Mouse (Mus musculus): ENCODE data around the gene Adra1b.

Adra1b gene

DNA sequence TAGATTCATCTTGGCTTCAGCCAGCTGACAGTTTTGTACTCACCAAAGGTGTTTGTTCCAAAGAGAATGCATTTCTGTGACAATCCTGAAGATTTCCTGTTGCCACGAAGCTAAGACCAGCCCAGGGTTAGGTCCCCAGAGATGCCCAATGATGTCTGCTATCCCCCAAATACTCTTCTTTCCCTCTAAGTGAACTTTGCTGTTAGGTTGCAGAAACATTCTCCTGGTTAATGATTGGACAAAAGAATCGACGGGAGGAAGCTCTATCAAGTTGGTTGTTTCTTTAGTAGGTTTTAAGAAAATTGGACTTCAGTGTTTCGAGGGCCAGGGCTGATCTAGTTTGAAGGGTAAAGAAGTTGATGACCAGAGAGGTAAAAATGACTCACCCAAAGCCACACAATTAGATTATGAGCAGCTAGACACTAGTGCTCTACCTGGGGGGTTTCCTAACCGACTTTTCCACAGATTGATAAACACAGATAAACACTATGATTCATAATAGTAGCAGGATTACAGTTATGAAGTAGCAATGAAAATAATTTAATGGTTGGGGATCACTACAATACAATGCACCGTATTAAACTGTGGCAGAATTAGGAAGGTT lies at the start of gene Adra1b:
Gene Adra1b (minus strand): TSS at position 160 of the 604 bp plus-strand sequence.
- DNase-seq = no peak

DNA sequence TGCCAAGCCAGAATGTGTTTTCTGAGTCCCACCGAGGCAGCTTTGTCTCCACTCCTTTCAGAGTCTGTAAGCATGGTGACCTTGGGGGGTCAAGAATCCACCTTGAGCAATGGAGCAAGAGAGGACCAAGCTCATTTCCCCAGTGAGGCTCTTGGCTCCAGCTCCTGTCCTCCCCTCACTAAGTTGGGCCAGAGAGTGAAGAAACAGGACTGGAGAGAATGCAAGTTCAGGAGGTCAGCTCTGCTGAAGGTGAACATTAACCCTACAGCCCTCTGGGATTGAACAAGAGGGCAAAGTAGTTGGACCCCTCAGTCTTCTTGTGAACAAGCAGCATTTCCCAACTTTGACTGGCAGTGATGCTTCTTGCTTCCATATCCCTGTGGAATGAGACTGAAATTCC lies 49.3 kb upstream of the Adra1b start:
- peak; percentile 63 to 85 for DNase-seq

DNA sequence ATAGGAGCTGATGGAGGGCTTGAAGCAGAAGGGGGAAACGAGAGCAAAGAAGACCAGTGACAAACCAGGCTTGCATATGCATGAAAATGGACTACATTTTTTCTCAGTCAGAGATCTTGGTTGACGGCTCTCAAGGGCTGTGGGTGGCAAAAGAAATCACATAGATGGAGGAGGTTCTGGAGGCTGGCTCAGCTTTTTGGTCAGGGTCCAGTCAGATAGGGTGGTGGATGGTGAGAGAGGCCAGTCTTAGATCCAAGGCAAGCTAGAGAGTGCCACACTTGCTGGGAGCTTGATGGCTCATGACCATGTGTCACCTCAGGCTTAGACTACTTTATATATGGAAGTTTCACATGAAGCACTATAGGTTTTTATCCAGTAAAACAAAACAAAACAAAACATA lies 42.8 kb upstream of the Adra1b start:
- no peak for DNase-seq

DNA sequence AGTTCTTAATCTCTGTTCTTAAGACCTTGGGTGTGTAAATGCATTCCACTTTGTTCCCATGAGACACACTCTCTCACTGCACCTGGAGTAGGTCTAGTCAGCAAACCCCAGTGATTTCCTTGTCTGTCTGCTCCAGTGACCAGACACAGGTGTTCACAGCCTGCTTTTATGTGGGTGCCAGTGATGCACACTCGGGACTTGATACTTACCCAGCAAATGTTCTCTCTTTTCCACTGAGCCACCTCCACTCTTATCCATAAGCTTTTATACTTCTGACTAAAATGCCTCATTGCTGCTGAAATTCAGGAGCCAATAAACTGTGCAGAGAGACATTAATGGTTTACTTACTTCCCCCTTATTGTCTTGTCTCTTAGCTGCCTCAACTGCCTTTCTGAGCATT lies 42.2 kb upstream of the Adra1b start:
- DNase-seq = no peak

DNA sequence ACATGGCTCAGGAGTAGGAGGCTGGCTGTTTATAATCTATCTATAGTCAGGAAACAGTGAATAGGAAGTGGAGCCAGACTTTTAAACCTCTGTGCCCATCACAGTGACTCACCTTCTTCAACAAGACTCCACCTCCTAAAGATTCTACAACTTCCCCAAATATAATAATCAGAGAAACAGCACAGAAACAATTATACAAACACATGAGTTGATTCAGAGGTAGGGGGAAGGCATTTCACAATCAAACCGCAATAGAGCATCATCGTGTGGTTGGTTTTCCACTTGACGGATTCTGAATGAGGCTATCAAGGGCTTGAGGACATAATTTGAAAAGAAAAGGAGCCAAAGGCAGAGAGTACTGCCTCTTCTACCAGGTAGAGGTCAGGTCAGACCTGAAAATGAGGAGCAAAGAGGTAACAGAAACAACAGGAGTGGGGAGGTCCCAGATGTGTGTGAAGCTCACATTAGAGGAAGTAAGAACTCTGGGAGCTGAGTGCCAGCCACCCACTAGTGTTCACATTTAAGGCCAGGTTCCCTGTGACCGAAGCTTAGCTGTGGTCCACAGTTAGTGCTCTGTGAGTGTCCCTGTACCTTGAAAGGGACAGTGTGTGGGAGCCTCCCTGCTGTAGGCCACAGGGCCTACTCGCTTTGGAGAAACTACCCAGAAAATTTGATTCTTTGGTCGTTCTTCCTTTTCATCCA lies 39.6 kb upstream of the Adra1b start:
- no peak for DNase-seq

DNA sequence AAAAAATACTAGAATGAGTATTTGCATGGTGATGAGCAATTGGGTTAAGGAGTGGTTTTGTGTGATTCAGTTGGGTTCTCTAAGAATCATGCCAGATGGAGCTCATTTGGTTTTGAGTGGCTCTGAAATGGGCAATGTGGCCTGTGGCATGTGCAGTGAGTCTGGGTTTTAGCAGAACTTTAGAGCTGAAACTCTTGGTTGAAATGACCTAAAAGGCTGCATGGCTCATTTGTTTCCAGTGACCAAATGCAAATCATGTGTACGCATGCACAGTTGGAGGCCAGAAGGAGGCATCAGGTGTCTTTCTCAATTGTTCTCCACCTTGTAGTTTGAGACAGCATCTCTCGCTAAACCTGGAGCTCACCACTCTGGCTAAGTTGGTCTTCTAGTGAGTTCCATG lies 35.0 kb upstream of the Adra1b start:
- DNase-seq = no peak

DNA sequence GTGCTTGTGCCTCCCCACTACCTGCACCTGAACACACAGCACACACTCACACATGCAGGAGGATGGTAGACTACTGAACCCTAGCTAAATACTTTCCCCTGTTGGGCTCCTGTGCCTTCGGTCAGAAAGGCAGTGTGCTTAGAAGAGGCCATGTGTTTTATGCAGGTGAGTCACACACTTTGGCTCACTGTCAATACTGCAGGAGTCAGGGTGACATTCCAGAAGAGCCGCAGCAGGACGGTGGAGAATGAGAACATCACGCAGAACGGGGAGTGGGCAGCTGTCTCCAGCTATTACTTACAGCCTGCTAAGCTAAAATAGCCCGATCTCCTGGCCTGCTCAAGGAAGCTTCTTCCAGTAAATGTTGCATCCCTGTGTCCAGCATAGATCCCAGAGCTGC lies 32.5 kb upstream of the Adra1b start:
- no peak for DNase-seq

DNA sequence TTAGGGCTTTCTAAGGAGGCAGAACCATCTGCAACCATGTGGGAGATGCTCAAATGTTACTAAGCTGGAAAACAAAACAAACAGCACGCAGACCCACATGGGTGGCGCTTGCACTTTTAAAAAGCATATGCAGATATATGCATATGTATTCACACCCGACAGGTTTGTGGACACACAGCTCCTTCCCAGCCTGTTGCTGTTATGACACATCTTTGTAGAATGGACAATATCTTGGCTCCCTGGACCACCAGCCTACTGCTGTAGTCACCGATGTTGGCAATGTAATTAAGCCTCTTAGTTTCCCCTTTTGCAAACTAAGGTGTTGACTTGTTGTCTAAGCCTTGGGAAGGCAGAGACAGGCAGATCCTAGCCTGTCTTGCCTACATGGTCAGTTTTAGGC lies 32.0 kb upstream of the Adra1b start:
- DNase-seq = no peak

DNA sequence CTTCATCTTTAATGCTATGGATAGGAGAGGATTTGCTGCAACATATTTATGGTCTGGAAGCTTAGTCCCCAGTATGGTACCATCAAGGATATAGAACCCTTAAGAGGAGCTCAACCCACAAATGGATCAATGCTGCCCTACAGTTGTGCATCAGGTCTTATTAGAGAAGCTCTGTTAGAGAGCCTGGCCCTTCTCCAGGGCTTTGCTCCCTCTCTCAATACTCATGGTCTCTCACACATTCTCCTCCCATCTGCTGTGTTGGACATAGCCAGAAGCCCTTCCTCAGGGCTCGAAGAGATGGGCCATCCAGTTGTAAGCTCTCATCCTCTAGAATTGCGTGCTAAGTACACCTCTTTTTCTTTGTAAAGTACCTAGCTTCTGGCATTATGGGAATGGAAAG lies 29.2 kb upstream of the Adra1b start:
- no peak for DNase-seq

DNA sequence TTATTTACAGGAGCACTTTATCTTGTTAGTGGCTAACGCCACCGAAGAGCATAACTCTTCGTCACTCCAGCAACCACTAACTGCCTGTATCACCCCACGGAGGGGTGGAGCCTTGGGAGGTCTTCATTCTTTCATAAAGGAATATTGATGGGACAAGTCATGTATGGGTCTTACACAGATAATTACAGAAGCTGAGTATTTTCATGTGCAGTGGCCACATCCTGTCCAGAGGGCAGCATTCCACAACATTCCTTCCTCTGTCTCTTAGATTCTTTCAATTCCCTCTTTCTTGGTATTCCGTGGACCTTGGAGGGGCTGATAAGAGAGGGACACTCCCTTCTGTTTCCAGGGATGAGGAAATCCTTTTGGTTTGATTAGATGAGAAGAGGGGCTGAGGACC lies 28.7 kb upstream of the Adra1b start:
- DNase-seq = no peak

DNA sequence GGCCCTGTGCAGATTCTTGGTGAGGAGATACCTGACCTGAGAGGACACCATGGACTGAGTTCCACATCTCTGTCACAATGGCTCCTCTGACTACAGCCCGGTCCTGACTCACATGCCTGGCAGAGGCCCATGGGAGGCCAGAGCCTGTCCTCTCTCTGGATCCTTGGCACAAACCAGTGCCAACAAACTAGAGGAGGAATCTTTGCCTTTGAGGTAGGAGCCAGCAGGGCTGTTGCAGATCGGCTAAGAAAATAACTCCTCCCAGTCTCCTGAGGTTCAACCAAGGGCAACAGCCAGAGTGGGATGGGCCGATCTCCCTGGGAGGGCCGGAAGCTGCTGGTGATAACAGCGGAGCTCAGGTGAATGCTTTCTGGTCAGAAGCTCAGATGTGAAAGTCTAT lies 28.2 kb upstream of the Adra1b start:
- DNase-seq = peak; percentile 6 to 53

DNA sequence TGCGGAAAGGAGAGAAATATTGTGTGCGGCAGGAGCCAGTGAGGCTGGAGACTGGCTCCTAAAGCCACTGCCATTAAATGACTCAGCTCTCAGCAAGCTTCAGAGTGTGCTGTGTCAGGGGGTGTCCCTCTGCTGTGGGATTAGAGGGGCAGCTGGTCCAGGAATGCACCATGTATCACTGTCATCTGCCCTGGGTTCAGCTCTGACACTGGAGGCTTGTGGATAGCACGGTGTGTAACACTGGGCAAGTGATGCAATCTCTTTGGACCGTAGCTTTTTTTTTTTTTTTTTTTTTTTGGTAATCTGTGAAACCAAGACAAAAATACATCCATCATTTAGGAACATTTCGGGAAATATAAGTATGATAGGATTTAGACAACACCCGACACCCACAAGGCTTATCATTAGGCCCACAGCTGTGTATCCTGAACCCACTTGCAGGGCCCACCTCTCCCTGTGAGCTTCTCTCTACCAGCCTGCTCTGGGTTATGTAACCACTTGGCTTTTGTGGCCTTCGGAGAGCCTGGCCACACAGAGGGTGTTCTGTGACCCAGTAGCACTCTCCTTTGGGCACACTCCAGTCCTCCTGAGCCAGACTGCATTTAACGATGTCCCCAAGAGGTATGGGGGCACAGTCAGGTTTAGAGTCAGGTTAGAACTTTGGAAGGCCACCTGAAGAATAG lies 26.3 kb upstream of the Adra1b start:
- DNase-seq = peak in 1 of 2 experiments; percentile 63

DNA sequence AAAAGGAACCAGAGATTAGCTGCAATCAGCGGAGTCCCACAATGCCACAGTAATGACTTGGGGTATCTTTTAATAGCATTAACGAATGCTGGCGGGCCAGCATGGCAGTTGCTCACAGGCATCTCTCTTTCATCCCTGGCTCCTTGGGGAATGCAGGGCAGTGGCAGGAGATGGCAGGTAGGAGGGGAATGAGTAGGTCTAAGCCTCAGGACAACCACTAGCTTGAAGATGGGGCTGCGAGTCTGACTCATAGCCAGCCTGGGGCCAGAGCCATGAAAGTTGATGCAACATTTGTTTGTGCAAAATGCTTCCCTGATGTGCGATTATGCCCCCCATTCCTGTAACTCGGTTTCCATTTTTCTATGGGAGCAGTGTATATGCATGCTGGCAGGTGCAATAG lies 25.2 kb upstream of the Adra1b start:
- no peak for DNase-seq

DNA sequence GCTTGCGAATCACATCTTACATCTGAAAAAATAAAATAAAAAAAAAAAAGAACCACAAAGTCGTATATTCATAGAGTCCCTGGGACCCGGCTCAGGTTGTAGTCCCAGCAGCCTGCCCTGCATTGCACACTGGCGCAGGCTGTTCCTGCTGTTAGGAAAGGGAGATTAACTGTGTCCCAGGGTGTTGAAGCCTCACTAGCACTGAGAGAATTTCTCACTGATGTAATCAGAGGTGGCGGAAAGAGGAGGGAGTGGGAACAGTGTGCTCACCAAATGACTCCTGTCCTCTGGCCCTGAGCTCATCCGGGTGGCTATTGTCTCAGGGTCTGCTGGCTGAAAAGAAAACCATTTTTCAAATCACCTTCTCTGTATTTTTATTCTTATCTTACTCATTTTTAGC lies 24.6 kb upstream of the Adra1b start:
- no peak for DNase-seq

DNA sequence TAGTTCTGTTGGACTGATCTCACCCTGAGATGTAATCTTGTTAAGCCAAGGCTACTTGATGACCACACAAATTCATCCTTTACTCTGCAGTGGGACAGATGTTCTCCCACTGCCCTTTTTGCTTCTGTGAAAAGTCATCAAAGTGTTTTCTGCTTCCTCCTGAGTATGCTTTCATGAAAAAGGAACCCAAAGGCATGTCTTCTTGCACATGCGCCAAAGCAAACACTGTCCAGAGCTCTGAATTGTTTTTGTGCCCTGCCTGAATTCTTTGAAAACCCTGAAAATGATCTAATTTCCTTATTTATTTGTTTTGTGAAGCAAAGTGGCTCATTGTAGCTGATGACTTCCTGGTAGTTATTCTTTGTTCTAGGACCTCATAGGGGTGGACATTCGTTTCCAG lies 20.7 kb upstream of the Adra1b start:
- peak in 1 of 2 experiments; percentile 19 for DNase-seq

DNA sequence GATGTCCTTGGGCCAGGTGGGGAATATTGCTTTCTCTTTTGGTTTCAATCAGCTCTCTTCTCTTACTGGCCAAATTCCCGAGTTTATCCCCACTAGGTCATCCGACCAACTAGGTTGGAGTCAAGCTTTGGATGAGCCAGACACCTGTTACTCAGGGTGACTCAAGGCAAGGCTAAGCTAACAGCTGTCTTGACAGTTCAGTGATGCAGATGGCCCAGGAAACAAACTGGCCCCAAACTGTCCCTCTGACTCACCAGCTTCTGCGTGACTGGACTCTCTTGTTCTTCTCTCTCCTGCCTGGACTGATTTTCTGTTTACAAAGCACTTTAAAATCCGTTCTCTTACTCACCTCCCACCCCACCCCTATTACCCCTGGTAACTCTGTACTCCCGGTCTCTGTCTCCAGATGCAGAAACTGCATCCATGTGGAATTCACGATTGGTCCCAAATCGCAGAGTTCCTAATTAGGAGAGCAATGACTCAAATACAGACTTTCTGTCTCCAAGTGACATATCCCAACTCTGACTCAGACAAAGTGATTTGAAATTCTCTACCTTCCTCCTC lies 18.6 kb upstream of the Adra1b start:
- no peak for DNase-seq

DNA sequence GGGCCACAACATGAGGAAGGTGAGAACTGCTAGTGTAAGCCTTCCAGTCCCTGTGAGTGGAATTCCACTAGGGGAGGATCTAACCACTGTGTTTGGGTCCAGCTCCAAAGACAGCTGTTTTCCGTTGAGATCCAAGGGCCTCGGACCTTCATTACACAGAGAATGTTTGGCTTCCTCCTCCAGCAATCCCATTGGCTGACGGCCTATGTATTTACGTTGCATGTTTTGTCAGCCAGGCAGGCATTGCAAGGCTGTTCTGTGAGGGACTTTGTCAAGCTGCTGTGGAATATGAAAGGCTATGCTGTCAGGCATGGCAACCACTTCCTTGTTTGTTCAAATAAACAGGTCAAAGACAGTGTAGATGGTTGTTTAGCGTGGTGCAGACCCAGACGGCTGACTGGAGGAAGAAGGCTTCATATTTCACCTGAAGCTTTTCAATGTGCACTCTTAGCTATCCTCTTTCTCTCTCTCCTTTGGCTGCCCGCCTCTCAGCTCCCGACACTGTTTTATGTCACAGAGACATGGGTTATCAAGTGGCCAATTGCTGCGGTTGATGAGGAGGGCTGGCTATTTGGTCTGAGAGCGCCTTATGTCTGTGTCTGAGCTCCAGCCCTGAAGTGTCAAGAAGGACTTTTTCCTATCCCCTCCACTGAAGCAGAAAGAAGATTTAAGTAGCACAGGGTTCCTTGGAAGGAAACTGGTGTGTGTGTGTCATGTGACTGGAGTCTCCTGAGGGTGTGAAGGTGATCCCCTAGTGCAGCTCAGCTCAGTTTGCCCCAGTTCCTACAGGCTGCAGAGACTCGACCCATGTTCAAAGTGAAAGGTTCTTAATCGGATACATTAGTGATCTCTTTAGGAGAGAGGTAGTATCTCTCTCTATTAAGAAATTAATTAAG lies 13.8 kb upstream of the Adra1b start:
- DNase-seq = peak; percentile 22 to 54

DNA sequence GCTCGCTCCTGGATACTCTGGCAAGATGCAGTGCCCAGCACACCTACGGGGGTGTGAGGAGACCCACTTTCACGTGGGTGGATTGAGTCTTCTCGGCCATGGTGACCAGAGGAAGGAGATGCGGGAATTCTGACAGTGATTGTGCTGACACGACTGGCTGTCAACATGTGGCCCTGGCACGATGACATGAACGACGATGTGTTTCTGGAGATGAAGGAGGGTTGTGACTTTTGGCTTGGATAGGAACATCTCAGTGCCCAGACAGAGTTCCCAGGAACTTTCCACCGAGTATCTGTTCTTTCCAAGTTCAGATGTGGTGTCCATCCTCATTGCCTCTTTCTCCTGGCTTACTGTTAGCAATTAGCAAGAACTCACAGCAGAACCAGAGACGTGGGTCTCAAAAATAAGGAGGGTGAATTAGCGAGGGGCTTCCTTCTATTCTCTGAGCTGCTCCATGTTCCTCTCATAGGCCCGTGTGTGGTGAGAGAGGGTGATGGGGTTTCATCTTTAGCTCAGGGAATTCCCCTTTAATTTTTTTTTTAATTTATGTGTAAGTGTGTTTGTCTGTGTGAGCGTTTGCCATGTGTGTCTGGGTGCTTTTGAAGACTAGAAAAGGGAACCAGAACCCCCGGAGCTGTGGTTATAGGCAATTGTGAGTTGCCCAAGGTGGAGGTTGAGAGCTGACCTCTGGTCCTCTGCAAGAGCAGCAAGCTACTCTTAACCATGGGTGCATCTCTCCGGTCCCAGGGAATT lies 11.3 kb upstream of the Adra1b start:
- DNase-seq = no peak

DNA sequence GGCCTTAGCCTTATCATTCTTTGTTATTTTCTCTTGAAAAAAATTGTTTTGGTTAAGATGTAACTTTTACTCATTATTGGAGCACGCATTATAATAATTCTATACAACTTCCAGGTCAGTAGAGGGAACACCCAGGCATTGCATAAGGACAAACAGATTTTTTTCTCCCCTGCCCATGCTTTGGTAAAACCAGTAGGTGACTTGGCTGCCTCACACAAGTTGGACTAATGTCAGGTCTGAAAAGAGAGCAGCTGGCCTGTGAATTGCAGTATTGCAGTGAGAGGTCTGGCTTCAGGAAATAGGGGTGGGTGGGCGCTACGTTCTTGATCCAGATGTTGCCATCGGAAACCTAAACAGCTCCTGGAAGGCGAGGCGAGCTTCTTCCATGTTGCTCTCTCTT lies 10.6 kb upstream of the Adra1b start:
- DNase-seq = no peak

DNA sequence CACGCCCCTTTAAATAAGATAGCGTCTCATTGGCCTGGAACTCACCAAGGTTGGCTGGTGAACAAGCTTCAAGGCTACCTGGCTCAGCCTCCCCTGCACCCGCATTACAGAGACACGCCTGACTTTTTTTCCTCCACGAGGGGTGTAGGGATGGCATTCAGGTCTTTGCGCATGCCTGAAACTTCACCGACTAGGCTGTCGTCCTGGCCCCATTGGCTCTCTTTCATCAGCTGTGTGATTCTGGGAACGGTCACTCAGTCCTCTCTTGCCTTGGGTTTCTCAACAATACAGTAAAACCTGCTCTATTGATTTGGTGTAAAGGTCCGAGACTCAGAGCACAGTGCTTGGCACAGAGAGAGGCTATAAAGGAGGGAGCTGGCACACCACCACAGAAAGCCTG lies 2.3 kb upstream of the Adra1b start:
- DNase-seq = no peak

DNA sequence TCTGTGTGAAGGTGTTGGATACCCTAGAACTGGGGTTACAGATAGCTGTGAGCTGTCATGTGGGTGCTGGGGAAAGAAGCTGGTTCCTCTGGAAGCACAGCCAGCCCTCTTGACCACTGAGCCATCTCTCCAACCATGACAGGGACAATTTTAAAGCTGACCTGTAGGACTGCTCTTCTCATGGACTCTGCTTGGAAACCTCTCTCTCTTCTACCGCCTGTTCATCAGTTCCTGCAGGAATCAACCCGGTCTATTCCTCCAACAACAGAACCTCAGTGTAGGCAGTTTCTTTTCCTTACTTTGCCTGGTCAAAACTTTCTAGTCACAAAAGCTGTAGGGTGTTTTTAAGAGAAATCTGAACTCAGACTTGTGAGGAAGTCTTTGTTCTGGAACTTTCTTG lies 1.3 kb downstream of the Adra1b start:
- no peak for DNase-seq

DNA sequence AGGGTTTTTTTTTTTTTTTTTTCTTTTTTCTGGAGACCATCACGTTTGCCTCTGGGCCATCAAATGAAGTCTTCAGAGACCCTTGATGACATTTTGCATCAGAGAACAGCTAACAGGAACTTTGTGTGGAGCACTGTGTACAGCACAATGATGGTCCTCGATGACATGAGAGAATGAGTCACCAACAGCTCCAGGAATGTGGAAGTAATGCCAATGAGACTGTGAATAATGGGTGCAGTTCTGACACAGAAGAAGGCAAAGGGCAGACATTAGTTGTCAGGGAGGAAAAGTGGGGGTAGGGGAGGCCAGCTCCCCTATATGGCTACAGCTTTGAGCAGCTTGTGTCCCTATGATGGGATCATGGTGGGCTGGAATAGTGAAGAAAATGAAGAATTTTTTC lies 5.7 kb downstream of the Adra1b start:
- no peak for DNase-seq

Data from kidney, postnatal 25 days (tissue).